Mouse (Mus musculus): ENCODE data around the gene Ptrh2. TPM values are rescaled to one million over a fixed set of nuclear protein-coding genes. Genes with fewer than 3 reads are reported as not detected.

The Ptrh2 gene
- polyA plus RNA-seq, 1 experiment from 2014 or later = 33.7 TPM

GRCm38 (mm10) chr11:86739470-86739869 is 55.7 kb downstream of the Ptrh2 start:
- ATAC-seq (ENCODE audit: low FRiP score) = no peak
- 87% methylated on average over 2 of the region's 2 CpGs for WGBS

GRCm38 (mm10) chr11:86741505-86741904 is 57.7 kb downstream of the Ptrh2 start:
- H3K4me2 ChIP-seq (replicated peaks) = no peak overlapping the region
- ATAC-seq (ENCODE audit: low FRiP score) = no peak
- no peak overlapping the region for H3K27ac ChIP-seq
- H3K27me3 ChIP-seq = no peaks in the 10 kb centered on the region
- H3K9me3 ChIP-seq (replicated peaks) = no peaks in the 10 kb centered on the region
- no peak overlapping the region for H3K9ac ChIP-seq
- peaks cover 3% of the 10 kb centered on the region for H3K4me1 ChIP-seq
- WGBS = 99% methylated on average over 5 of the region's 5 CpGs
- no peaks in the 10 kb centered on the region for H3K36me3 ChIP-seq
- H3K4me3 ChIP-seq = no peak overlapping the region

More at GRCm38 (mm10) chr11:86739470-86739869, 55.7 kb downstream of the Ptrh2 start:
- no peak overlapping the region for H3K4me2 ChIP-seq (replicated peaks)
- H3K4me1 ChIP-seq = no peaks in the 10 kb centered on the region
- H3K4me3 ChIP-seq = no peak overlapping the region
- H3K27me3 ChIP-seq = no peaks in the 10 kb centered on the region
- H3K9ac ChIP-seq = no peak overlapping the region
- no peak overlapping the region for H3K27ac ChIP-seq
- H3K36me3 ChIP-seq = no peaks in the 10 kb centered on the region
- H3K9me3 ChIP-seq (replicated peaks) = no peaks in the 10 kb centered on the region

Other genes with a start within 250 kb of the Ptrh2 start
- gene Rnft1, start 199.3 kb upstream of the Ptrh2 start, polyA plus RNA-seq (2016; fragmentation: Nextera tagmentation; extraction: Ambion mirVana) = 22.4 and 24.6 TPM in 2 replicates
- 67.3 and 76.2 TPM in 2 replicates for gene Rps6kb1, start 139.2 kb upstream of the Ptrh2 start, polyA plus RNA-seq (2016; fragmentation: Nextera tagmentation; extraction: Ambion mirVana)
- 9.7 and 10.2 TPM in 2 replicates for gene Tubd1, start 139.0 kb upstream of the Ptrh2 start, polyA plus RNA-seq (2016; fragmentation: Nextera tagmentation; extraction: Ambion mirVana)
- gene Vmp1, start 149 bp upstream of the Ptrh2 start, polyA plus RNA-seq (2016; fragmentation: Nextera tagmentation; extraction: Ambion mirVana) = 89.6 and 90.0 TPM in 2 replicates
- 179 and 189 TPM in 2 replicates for gene Cltc, start 73.6 kb downstream of the Ptrh2 start, polyA plus RNA-seq (2016; fragmentation: Nextera tagmentation; extraction: Ambion mirVana)
- gene Dhx40, start 123.8 kb downstream of the Ptrh2 start, polyA plus RNA-seq (2016; fragmentation: Nextera tagmentation; extraction: Ambion mirVana) = 38.7 and 39.0 TPM in 2 replicates

Data from hindbrain, embryonic 12.5 days (tissue).